Mouse (Mus musculus) embryonic fibroblast, embryonic 13.5 days (primary cell): ENCODE results near the gene Schip1. TPM values are rescaled to one million over a fixed set of nuclear protein-coding genes. Genes with fewer than 3 reads are reported as not detected.

Experiments
- H3K27ac ChIP-seq: 2 replicates; pipeline ENCODE4 v1.5.1; 2012; ENCODE audit warnings: low read length, control low read depth, inconsistent platforms; ENCODE audit not compliant: insufficient read depth
- H3K4me1 ChIP-seq: 2 replicates; pipeline ENCODE4 v1.6.1; 2011; ENCODE audit warnings: low read length; ENCODE audit not compliant: control insufficient read depth, insufficient read depth
- H3K4me3 ChIP-seq: 2 replicates; pipeline ENCODE4 v1.5.1; 2011; ENCODE audit warnings: mild to moderate bottlenecking, control low read depth, low read length; ENCODE audit not compliant: insufficient read depth
- CTCF ChIP-seq: IDR thresholded peaks from 2 replicates; pipeline ENCODE4 v1.5.1; 2011; ENCODE audit warnings: mild to moderate bottlenecking, control low read depth, low read length, moderate library complexity, borderline replicate concordance; ENCODE audit not compliant: insufficient read depth
- POLR2A ChIP-seq: IDR thresholded peaks from 2 replicates; pipeline ENCODE4 v1.6.1; 2011; ENCODE audit warnings: low read depth, mild to moderate bottlenecking, control low read depth, low read length, moderate library complexity
- polyA plus RNA-seq: library from polyadenylated mRNA; stranded (reverse); fragments of >200 nt; gene quantifications from 2 replicates; pipeline ENCODE4 v1.2.4, GENCODE M21; 2011; ENCODE audit warnings: low read depth; ENCODE audit not compliant: missing spikeins, insufficient read length

The Schip1 gene
- polyA plus RNA-seq, 1 experiment = 47.5 TPM

DNA sequence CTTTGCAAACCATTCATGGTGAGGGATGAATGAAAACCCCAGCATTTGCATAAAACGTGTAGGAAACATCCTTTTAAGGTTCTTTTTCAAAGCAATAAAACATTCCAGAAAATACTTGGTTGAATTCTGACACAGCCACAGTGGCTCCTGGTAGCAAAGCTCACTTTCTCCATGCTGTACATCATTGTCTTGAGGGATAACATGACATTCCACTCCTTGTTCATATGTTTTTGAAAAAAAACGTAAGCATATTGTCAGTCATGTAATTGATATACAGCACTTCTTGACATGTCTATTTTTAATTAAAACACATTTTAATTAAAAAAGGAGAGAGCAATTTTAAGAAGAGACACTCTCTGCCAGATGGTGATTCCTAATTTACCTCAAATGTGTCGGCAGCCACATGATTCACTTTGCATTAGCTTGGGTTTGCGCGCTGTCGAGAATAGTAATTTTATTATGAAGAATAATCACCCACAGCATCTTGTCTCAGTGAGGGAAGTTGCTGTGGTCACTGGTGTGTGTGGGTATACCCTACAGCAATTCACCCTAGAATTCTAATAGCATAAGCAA is 61.8 kb downstream of the Schip1 start:
- TF ChIP-seq POLR2A (no peak), CTCF (no peak)
- H3K4me1 ChIP-seq = no peaks in the 10 kb centered on the region
- H3K27ac ChIP-seq = no peak overlapping the region
- no peak overlapping the region for H3K4me3 ChIP-seq

DNA sequence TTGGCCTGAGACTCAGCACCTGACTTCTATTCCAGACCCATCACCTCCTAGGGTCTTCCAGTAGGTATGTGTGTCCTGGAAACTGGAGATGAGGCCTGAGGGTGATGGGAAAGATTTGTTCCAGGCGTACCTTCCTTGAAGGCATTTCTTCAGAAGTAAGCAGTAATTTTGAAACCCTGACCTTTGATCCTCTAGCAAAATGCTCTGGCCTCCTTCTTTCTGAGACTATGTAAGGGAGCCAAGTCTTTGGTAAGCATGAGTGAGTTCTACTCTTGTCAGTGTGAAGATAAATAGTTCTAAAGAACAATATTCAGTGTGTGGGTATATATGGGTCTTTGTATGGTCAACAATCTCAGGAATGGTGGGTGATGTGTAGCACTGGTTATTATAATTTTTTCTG is 65.8 kb downstream of the Schip1 start:
- TF ChIP-seq POLR2A (no peak), CTCF (no peak)
- H3K4me1 ChIP-seq = no peaks in the 10 kb centered on the region
- H3K4me3 ChIP-seq = no peak overlapping the region
- H3K27ac ChIP-seq = no peak overlapping the region

DNA sequence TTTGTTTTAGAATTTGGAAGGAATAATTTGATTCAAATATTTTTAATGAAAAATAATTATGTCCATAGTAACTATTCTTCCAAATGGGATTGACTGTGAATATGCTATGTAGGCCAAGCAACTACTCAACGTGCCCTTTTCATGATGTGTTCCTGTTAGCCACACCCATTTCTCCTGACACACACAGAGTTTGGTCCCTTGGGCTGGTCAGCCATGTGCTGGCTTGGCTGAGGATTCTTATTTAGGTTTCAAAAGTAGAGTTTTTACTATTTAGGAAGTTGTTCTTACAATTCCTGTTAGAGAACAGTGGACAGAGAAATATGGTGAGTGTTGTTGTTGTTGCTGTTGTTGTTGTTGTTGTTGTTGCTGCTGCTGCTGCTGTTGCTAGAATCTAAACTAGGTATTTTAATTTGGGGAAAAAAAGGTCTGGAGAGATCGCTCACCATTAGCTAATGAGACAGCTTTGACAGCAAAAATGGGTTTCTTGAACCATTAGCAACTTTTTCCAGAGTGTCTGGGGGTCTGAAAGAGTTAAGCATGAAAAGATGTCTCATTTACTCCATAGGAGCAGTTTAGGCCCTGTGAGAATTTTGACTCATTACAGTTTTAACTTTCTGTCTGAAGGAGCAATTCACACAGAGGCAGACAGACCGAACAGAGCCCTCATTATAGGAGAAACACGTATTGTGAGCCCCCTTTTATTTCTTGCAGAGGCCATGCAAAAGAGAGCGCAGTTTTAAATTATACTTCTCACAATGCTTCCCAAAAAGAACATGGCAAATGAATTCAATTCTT is 74.4 kb downstream of the Schip1 start:
- H3K4me1 ChIP-seq = peaks cover 2% of the 10 kb centered on the region; the same call in 1 of the 2 replicates
- H3K4me3 ChIP-seq = no peak overlapping the region
- no peak overlapping the region for H3K27ac ChIP-seq
- TF ChIP-seq POLR2A (no peak), CTCF (no peak)

DNA sequence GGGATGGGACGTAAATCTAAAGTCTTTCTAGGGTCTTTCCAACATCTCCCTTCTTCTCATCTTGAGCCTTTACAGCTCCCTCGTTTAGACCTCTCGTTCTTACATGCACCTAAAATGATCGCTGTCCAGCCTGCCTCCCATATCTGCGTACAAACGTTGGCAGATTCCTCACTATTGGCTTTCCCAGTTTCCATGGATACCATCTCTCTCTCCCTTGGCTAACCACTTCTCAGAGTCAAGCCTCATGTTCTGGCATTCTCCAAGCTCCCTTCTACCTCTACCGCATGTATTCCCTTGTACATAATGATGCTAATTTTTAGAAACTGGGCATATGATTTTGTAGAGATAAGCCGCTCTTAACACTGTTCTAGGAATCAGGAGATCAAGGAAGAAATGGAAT is 86.1 kb downstream of the Schip1 start:
- H3K27ac ChIP-seq = no peak overlapping the region
- TF ChIP-seq CTCF (no peak), POLR2A (no peak)
- H3K4me3 ChIP-seq = no peak overlapping the region
- H3K4me1 ChIP-seq = no peaks in the 10 kb centered on the region

DNA sequence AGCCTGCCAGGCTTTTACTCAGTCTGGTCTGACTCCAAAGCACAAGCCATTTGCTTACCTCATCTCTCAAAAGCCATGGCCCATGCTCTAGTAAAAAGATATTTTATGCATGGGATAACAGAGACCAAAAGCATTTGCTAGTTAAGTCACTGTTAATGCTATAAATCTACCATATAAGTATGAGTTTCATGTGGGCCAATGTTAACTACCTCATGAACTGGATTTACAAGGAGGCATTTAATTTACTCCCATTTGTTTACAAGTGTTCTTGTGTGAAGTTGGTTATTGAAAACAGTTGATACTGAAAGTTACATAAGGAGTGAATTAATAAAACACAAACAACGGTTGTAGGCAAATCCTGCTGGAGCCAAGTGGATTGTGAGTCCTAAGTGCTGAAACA is 95.6 kb downstream of the Schip1 start:
- no peak overlapping the region for H3K27ac ChIP-seq
- TF ChIP-seq CTCF = no peak
- TF ChIP-seq POLR2A = no peak
- H3K4me1 ChIP-seq = no peaks in the 10 kb centered on the region
- H3K4me3 ChIP-seq = no peak overlapping the region

DNA sequence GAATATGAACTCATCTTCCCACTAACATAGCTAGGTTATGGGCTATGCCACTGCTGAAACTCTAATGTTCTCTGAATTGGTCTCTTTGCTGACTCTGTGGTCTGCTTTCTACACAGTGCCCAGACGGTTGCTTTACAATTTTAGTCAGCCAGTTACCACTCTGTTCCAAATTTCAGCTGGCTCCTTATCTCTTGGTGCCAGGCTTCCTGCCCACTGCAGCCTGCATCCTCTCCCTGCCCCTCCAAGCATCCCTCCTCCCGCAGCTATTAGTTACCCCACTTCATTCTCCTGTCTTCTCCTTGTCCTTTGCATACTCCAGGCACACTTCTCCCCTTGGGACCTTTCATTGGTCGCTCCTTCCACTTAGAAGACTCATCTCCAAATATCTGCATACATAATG is 96.2 kb downstream of the Schip1 start:
- Histone ChIP-seq H3K4me1 (no peaks in the 10 kb centered on the region), H3K4me3 (no peak overlapping the region), H3K27ac (no peak overlapping the region)
- TF ChIP-seq CTCF (no peak), POLR2A (no peak)

DNA sequence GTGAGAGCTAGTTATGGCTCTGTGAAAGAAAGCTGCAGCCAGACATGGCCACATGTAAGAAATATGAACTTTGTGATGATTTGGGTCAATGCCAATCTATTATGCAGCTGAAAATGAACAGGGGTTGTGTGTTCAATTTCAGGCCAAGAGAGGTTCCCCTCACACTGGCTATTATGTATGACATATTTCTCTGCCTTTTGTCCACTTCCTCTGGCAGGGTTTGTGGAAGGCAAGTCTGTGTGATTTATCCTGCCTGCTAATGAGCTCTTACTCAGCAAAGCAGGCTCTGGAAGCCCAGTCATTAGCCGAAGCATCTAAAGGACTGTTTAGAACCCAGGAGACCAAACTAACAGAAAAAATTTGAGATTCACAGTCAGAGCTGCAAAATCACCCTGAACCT is 113.6 kb downstream of the Schip1 start:
- Histone ChIP-seq H3K4me3 (no peak overlapping the region), H3K27ac (no peak overlapping the region), H3K4me1 (no peaks in the 10 kb centered on the region)
- no peak for TF ChIP-seq POLR2A
- no peak for TF ChIP-seq CTCF

DNA sequence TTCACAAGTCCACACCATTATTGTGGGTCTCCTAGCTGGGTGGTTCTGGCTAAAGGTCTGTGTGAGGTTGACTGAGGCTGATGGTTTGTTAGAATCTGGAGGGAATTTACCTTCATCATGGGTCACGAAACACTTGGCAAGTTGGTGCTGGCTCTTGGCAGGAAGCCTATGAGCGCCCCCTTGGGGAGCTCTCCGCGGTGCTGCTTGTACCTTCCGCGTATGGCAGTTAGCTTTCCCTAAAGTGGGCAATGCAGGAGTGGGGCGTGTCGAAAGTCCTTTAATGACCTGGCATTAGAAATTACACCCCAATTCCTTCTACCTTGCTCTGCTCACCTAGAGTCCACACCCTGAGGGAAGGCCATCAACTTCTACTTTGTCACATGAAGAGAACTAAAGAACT is 122.9 kb downstream of the Schip1 start:
- no peak overlapping the region for H3K27ac ChIP-seq
- H3K4me3 ChIP-seq = no peak overlapping the region
- TF ChIP-seq CTCF (no peak), POLR2A (no peak)
- H3K4me1 ChIP-seq = no peaks in the 10 kb centered on the region

DNA sequence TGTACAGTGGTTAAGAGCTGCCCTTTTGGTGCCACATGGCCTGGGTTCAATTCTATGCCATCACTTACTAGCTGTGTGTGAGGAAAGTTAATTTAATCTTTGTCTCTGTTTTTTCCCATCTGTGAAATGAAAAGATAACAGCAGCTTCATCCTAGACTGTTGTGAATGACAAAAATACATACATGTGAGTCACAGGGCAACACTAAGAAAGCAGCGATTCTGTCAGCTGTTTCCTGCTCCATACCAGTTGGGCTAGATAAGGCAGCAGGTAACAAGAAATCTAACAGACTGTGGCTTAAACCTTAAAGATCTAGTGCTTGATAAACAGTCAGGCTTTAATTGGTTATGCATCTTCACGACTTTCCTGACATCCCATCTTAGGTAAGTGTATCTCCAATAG is 124.5 kb downstream of the Schip1 start:
- no peaks in the 10 kb centered on the region for H3K4me1 ChIP-seq
- H3K4me3 ChIP-seq = no peak overlapping the region
- H3K27ac ChIP-seq = no peak overlapping the region
- TF ChIP-seq POLR2A = no peak
- no peak for TF ChIP-seq CTCF

DNA sequence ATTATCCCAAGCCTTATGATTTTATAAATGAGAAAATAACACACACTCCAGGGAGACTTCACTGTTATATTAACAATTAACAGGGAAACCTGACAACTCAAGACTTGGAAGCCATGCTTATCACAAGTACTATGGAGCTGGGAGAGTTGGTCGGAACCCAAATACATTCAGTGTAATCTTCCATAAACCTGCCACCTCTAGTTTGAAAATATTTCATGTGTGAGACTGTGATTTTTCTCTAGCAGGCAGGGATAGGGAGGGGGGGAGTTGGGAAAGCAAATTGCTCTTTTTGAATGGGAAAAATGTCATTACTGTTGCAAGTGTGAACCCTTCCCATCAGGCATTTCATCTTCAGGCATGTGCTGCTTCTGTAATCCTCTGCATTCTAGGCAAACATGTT is 132.3 kb downstream of the Schip1 start:
- Histone ChIP-seq H3K27ac (no peak overlapping the region), H3K4me3 (no peak overlapping the region), H3K4me1 (no peaks in the 10 kb centered on the region)
- TF ChIP-seq CTCF (no peak), POLR2A (no peak)
